Mouse (Mus musculus): ENCODE measurements around the gene Hist1h4c. TPM values are rescaled to one million over a fixed set of nuclear protein-coding genes. Genes with fewer than 3 reads are reported as not detected.
"Not testable (repeated sequence)": the region's sequence is repeated elsewhere in the genome, so short reads cannot be mapped to it uniquely, and the experiment has no call there.

The Hist1h4c gene
- total and polyA plus RNA-seq, 2 experiments from 2014 or later = 2.2 to 622 TPM

DNA sequence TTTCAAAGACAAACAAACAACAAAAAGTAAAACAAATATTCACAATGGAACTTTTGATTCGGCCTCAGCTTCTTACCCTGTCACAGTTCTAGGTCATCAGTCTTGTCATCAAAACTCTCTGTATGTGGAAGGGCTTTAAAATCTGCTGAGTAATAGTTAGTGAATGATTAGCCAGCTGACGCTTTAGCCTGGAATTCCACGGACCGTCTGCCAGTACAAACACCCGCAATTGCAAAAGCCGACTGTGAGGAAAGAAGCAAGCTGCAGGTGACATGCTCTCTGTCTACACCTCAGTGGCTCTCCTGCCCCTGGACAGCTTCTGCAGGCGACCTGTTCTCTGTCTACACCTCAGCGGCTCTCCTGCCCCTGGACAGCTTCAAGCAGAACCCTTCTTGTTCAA lies 32.2 kb upstream of the Hist1h4c start:
- H3K36me3 ChIP-seq (ENCODE audit: insufficient read depth, low read length) = no peaks in the 10 kb centered on the region
- no peak overlapping the region for H3K27ac ChIP-seq (ENCODE audit: low read depth, low read length)
- ATAC-seq (ENCODE audit: low FRiP score) (no peak), DNase-seq (ENCODE audit: low spot score) (no peak)
- no peaks in the 10 kb centered on the region for H3K27me3 ChIP-seq (ENCODE audit: insufficient read depth, low read length)
- H3K4me2 ChIP-seq (ENCODE audit: low read depth, low read length, poor library complexity, severe bottlenecking) = no peak overlapping the region
- TF ChIP-seq CTCF (IDR thresholded peaks at IDR 0.05) = no peak
- no peak overlapping the region for H3K9ac ChIP-seq (replicated peaks; ENCODE audit: low read length, poor library complexity, severe bottlenecking)
- no peak overlapping the region for H3K4me3 ChIP-seq (ENCODE audit: low read depth, low read length)
- H3K4me1 ChIP-seq (ENCODE audit: insufficient read depth, low read length) = no peaks in the 10 kb centered on the region
- 61% methylated on average over 8 of the region's 8 CpGs for WGBS
- H3K9me3 ChIP-seq (ENCODE audit: low read length) = no peaks in the 10 kb centered on the region

DNA sequence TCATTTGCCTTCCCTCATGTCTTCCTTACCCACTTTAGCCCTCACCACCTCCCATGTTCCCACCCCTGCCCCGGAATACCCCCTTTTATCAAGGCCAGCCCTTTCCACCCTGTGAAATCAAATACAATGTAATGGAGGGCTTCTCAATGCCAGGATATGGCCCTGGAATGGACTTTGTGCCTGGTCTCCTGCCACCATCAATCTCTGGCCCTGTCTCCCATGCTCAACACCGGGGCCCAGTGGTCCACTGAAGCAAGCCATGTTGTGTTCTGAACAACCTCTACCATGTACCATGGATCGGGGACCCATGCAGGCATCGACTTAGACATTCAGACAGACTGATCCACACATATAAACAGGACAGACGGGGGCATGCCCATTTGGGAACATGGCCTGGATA lies 31.5 kb upstream of the Hist1h4c start:
- TF ChIP-seq CTCF (IDR thresholded peaks at IDR 0.05) = no peak
- H3K4me2 ChIP-seq (ENCODE audit: low read depth, low read length, poor library complexity, severe bottlenecking) = no peak overlapping the region
- ATAC-seq (ENCODE audit: low FRiP score) (no peak), DNase-seq (ENCODE audit: low spot score) (no peak)
- no peak overlapping the region for H3K4me3 ChIP-seq (ENCODE audit: low read depth, low read length)
- no peaks in the 10 kb centered on the region for H3K9me3 ChIP-seq (ENCODE audit: low read length)
- H3K27ac ChIP-seq (ENCODE audit: low read depth, low read length) = no peak overlapping the region
- 91% methylated on average over 5 of the region's 5 CpGs for WGBS
- H3K27me3 ChIP-seq (ENCODE audit: insufficient read depth, low read length) = no peaks in the 10 kb centered on the region
- no peaks in the 10 kb centered on the region for H3K4me1 ChIP-seq (ENCODE audit: insufficient read depth, low read length)
- H3K36me3 ChIP-seq (ENCODE audit: insufficient read depth, low read length) = no peaks in the 10 kb centered on the region
- H3K9ac ChIP-seq (replicated peaks; ENCODE audit: low read length, poor library complexity, severe bottlenecking) = no peak overlapping the region

DNA sequence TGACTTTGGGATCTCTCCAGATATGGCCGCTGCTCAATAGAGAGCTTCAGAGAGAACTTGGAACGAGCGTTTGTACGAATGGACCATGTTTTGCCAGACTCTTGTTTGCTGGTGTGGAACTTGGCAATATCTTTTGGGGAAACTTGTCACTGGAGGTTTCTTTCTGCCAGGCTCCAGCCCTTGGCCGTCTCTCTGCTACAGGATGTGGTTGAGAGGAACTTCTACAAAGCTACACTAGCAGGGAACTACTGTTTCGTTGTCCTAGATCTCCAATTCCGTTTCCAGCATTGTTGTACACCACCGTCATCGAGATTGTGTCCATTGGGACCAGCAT lies 30.9 kb upstream of the Hist1h4c start:
- DNase-seq (ENCODE audit: low spot score) (no peak), ATAC-seq (ENCODE audit: low FRiP score) (no peak)
- Histone ChIP-seq H3K9me3 (ENCODE audit: low read length) (no peaks in the 10 kb centered on the region), H3K4me3 (ENCODE audit: low read depth, low read length) (no peak overlapping the region), H3K36me3 (ENCODE audit: insufficient read depth, low read length) (no peaks in the 10 kb centered on the region), H3K4me1 (ENCODE audit: insufficient read depth, low read length) (no peaks in the 10 kb centered on the region), H3K27me3 (ENCODE audit: insufficient read depth, low read length) (no peaks in the 10 kb centered on the region), H3K9ac (replicated peaks; ENCODE audit: low read length, poor library complexity, severe bottlenecking) (no peak overlapping the region), H3K27ac (ENCODE audit: low read depth, low read length) (no peak overlapping the region), H3K4me2 (ENCODE audit: low read depth, low read length, poor library complexity, severe bottlenecking) (no peak overlapping the region)
- TF ChIP-seq CTCF (IDR thresholded peaks at IDR 0.05) = no peak
- 89% methylated on average over 9 of the region's 9 CpGs for WGBS

DNA sequence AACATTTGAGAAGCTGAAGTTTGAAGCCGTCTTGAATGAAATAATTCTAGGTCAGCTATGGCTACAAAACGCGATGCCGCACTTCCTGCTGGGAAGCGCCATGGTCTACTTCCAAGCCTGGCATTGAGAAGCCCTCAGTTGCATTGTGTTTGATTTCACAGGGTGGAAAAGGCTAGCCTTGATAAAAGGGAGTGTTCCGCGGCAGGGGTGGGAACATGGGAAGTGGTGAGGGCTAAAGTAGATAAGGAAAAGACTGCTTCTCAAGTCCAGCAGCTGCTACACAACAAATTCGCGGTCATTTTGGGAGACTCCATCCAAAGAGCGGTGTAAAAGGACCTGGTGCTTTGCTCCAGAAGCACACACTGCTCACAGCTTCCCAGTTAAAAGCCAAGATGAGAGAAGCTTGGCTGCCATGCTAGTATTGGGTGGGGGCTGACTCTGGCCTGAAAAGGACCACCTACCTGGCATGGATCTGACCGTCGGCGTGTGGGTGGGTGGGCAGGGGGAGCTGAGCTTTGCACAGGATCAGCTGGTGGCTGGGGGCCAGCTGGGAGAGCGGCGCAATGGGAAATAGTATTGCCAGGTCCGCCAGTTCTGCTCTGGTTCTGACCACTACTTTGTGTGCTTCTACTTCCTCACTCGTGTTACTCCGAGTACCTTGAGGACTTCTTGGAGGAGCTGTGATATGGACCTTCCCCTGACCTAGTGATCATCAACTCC lies 30.4 kb upstream of the Hist1h4c start:
- H3K27me3 ChIP-seq (ENCODE audit: insufficient read depth, low read length) = no peaks in the 10 kb centered on the region
- H3K4me2 ChIP-seq (ENCODE audit: low read depth, low read length, poor library complexity, severe bottlenecking) = no peak overlapping the region
- 84% methylated on average over 18 of the region's 18 CpGs for whole genome bisulfite sequencing
- H3K4me3 ChIP-seq (ENCODE audit: low read depth, low read length) = no peak overlapping the region
- no peaks in the 10 kb centered on the region for H3K4me1 ChIP-seq (ENCODE audit: insufficient read depth, low read length)
- no peaks in the 10 kb centered on the region for H3K9me3 ChIP-seq (ENCODE audit: low read length)
- ATAC-seq (ENCODE audit: low FRiP score) (no peak), DNase-seq (ENCODE audit: low spot score) (no peak)
- no peaks in the 10 kb centered on the region for H3K36me3 ChIP-seq (ENCODE audit: insufficient read depth, low read length)
- H3K27ac ChIP-seq (ENCODE audit: low read depth, low read length) = no peak overlapping the region
- no peak for TF ChIP-seq CTCF (IDR thresholded peaks at IDR 0.05)
- H3K9ac ChIP-seq (replicated peaks; ENCODE audit: low read length, poor library complexity, severe bottlenecking) = no peak overlapping the region

DNA sequence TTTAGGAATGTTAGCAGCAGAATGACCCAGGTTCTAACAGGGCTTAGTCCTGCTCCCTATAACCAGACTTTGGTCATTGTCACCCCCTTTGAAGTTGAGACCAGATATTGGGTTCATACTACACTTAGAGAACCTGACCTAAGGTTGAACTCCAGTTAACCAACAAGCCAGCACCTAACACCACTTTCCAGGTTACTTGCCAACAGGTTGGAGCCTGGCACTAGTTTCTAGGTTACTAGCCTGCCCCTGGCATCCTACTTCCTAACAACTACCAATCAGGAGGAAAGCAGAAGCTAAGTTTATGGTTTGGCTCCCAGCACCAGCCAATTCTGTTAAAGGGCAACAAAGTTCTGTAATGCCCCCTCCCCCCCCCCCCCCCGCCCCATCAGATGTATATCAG lies 27.0 kb upstream of the Hist1h4c start:
- no peak for DNase-seq (ENCODE audit: low spot score)
- no CpG with 5 or more reads among the region's 1 CpGs for WGBS
- Histone ChIP-seq H3K4me3 (ENCODE audit: low read depth, low read length) (no peak overlapping the region), H3K27ac (ENCODE audit: low read depth, low read length) (no peak overlapping the region), H3K27me3 (ENCODE audit: insufficient read depth, low read length) (no peaks in the 10 kb centered on the region), H3K9me3 (ENCODE audit: low read length) (no peaks in the 10 kb centered on the region), H3K9ac (replicated peaks; ENCODE audit: low read length, poor library complexity, severe bottlenecking) (no peak overlapping the region), H3K36me3 (ENCODE audit: insufficient read depth, low read length) (no peaks in the 10 kb centered on the region), H3K4me1 (ENCODE audit: insufficient read depth, low read length) (no peaks in the 10 kb centered on the region), H3K4me2 (ENCODE audit: low read depth, low read length, poor library complexity, severe bottlenecking) (no peak overlapping the region)
- ATAC-seq (ENCODE audit: low FRiP score) = no peak
- TF ChIP-seq CTCF (IDR thresholded peaks at IDR 0.05) = no peak

DNA sequence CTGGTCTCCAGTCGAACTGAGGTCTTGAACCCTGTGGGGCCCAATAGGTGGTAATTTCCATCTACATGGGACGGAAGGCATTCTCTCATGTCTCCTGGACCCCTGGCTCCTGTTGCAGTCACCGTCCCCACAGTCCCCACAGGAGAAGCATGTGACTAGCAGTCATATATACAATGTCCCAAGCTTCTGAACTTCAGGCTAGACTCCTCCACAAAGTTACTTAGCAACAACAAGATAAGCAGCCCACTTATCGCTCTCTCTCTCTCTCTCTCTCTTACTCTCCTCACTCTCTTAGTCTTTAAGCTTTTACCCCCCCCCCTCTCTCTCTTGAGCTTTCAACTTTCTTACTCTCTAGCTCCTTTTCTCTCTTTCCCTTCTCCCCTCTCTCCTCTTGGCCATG lies 26.0 kb upstream of the Hist1h4c start:
- no peak for DNase-seq (ENCODE audit: low spot score)
- no peak for TF ChIP-seq CTCF (IDR thresholded peaks at IDR 0.05)
- Histone ChIP-seq H3K9ac (replicated peaks; ENCODE audit: low read length, poor library complexity, severe bottlenecking) (no peak overlapping the region), H3K4me1 (ENCODE audit: insufficient read depth, low read length) (no peaks in the 10 kb centered on the region), H3K36me3 (ENCODE audit: insufficient read depth, low read length) (no peaks in the 10 kb centered on the region), H3K4me2 (ENCODE audit: low read depth, low read length, poor library complexity, severe bottlenecking) (no peak overlapping the region), H3K4me3 (ENCODE audit: low read depth, low read length) (no peak overlapping the region), H3K9me3 (ENCODE audit: low read length) (no peaks in the 10 kb centered on the region), H3K27ac (ENCODE audit: low read depth, low read length) (no peak overlapping the region), H3K27me3 (ENCODE audit: insufficient read depth, low read length) (no peaks in the 10 kb centered on the region)
- 82% methylated on average over 4 of the region's 4 CpGs for WGBS
- no peak for ATAC-seq (ENCODE audit: low FRiP score)

DNA sequence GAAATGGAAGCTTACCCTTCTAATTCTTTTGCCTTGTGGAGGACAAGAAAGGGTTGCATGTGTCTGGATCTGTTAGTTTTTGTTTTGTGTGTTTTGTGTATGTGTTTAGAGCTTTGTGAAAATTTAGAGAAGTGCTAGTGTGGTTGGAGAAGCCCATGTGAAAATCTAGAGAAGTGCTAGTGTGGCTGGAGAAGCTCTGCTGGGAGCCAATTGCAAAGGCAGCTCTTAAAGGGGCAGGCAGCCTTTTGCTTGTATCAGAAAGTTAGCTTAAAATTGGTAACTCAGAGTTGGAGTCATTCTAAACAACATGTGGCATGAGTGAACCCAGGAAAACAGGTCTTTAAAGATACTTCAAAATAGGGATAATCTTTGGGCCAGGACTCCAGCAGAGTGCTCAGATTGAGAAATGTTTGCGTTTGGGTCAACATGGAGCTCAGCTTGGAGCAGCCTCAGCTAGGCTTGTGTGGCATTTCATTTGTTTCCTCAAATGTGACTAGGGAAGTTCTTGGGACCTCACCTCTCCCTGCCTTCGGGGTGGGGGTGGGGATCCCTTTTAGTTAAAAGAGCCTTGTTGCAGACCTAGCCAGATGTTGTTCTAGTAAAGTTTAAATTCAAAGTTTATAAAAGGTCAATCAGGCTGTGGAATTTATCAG lies 19.5 kb upstream of the Hist1h4c start:
- H3K4me2 ChIP-seq (ENCODE audit: low read depth, low read length, poor library complexity, severe bottlenecking); H3K27me3 ChIP-seq (ENCODE audit: insufficient read depth, low read length); H3K36me3 ChIP-seq (ENCODE audit: insufficient read depth, low read length); H3K9me3 ChIP-seq (ENCODE audit: low read length); DNase-seq (ENCODE audit: low spot score); H3K9ac ChIP-seq (replicated peaks; ENCODE audit: low read length, poor library complexity, severe bottlenecking); H3K27ac ChIP-seq (ENCODE audit: low read depth, low read length); H3K4me3 ChIP-seq (ENCODE audit: low read depth, low read length); ATAC-seq (ENCODE audit: low FRiP score); H3K4me1 ChIP-seq (ENCODE audit: insufficient read depth, low read length): not testable (repeated sequence)
- 14% methylated on average over 2 of the region's 2 CpGs for WGBS

Data from midbrain, postnatal 0 days (tissue).